Mouse (Mus musculus) neural tube, embryonic 11.5 days (tissue): ENCODE data around the gene Sod3. TPM values are rescaled to one million over a fixed set of nuclear protein-coding genes. Genes with fewer than 3 reads are reported as not detected.

Experiments
- ATAC-seq: fragments of 200-750 bp; cut with Nextera tagmentation; 2 replicates; pipeline ENCODE4 v1.8.0; 2017; ENCODE audit warnings: moderate number of reproducible peaks, mild to moderate bottlenecking, moderate TSS enrichment, moderate library complexity; ENCODE audit not compliant: insufficient read depth, low FRiP score, low TSS enrichment
- DNase-seq: peaks from one replicate; pipeline ENCODE4 v3.0.0-alpha.2; 2015; ENCODE audit warnings: low spot score
- H3K27ac ChIP-seq: fragments of 300-500 bp; sonication (generic); 2 replicates; pipeline ENCODE4 v1.5.1; 2014; ENCODE audit warnings: low read depth, mild to moderate bottlenecking, low read length
- H3K27me3 ChIP-seq: fragments of 300-500 bp; sonication (generic); 2 replicates; pipeline ENCODE4 v1.6.1; 2014; ENCODE audit warnings: mild to moderate bottlenecking, low read length, mixed read lengths; ENCODE audit not compliant: control insufficient read depth, insufficient read depth
- H3K36me3 ChIP-seq: fragments of 300-500 bp; sonication (generic); 2 replicates; pipeline ENCODE4 v1.6.1; 2014; ENCODE audit warnings: mild to moderate bottlenecking, low read length, moderate library complexity, mixed read lengths; ENCODE audit not compliant: control insufficient read depth, insufficient read depth
- H3K4me1 ChIP-seq: fragments of 300-500 bp; sonication (generic); 2 replicates; pipeline ENCODE4 v1.6.1; 2014; ENCODE audit warnings: low read length, mixed read lengths; ENCODE audit not compliant: control insufficient read depth, insufficient read depth
- H3K4me2 ChIP-seq: fragments of 300-500 bp; sonication (generic); 2 replicates; pipeline ENCODE4 v1.6.1; 2014; ENCODE audit warnings: low read depth, mild to moderate bottlenecking, moderate library complexity
- H3K4me3 ChIP-seq: fragments of 300-500 bp; sonication (generic); 2 replicates; pipeline ENCODE4 v1.5.1; 2014; ENCODE audit warnings: low read depth, low read length
- H3K9ac ChIP-seq: fragments of 300-500 bp; sonication (generic); 2 replicates; pipeline ENCODE4 v1.6.1; 2014; ENCODE audit warnings: mild to moderate bottlenecking, low read length
- H3K9me3 ChIP-seq: fragments of 300-500 bp; sonication (generic); 2 replicates; pipeline ENCODE4 v1.6.1; 2016; ENCODE audit warnings: low read length; ENCODE audit not compliant: control insufficient read depth
- WGBS: fragments of 180-500 bp; shearing (Covaris S2); extraction: QIAGEN DNeasy Blood & Tissue Kit; methylation state at CpG from one replicate; pipeline ENCODE4 v1.1.7; 2014; 5-methylcytosine and 5-hydroxymethylcytosine counted together
- polyA plus RNA-seq: library from polyadenylated mRNA; unstranded; fragments of >200 nt; fragmentation: Nextera tagmentation; extraction: Ambion mirVana; gene quantifications from 2 replicates; pipeline ENCODE4 v1.2.1, GENCODE M21; 2014

Gene Sod3
- 0.39 and 0.68 TPM in 2 replicates for polyA plus RNA-seq

DNA sequence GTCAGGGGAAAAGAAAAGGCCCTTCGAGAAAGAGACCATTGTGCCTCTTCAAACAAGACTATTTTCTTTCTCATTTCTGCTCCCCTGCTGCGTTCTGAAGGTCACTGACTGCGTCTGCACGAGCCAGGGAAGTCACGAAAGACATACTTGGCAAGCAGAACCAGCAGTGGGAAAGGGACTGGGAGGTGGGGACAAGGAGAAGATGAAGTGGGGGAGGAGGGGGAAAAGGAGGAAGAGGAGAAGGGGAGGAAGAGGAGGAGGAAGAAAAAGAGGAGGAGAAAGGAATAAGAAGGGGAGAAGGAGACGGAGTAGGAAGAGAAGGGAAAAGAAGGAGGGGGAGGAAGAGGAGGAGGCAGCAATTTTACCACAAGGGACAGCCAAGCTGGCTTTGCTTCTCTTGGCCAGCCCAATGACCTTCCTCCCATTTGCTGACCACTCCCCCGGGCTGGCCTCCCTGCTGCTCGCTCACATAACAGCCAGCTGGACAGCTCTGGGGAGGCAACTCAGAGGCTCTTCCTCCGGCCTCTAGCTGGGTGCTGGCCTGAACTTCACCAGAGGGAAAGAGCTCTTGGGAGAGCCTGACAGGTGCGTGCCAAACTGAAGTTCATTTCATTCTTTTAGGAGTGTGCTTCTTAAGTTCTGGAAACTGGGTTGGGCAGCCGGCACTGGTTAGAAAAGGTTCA, at the start of gene Sod3:
Gene Sod3 (plus strand): TSS at position 324 of the 683 bp plus-strand sequence.
- DNase-seq (no peak), ATAC-seq (no peak)
- Histone ChIP-seq H3K36me3 (no peaks in the 10 kb centered on the region), H3K27ac (no peak within 1 kb of the TSS), H3K4me1 (peaks cover 3% of the 10 kb centered on the region; the same call in 1 of the 2 replicates), H3K4me3 (no peak within 1 kb of the TSS), H3K27me3 (no peaks in the 10 kb centered on the region), H3K4me2 (no peak within 1 kb of the TSS), H3K9ac (no peak within 1 kb of the TSS), H3K9me3 (no peaks in the 10 kb centered on the region)
- WGBS = 18% methylated on average over 11 of the region's 11 CpGs

DNA sequence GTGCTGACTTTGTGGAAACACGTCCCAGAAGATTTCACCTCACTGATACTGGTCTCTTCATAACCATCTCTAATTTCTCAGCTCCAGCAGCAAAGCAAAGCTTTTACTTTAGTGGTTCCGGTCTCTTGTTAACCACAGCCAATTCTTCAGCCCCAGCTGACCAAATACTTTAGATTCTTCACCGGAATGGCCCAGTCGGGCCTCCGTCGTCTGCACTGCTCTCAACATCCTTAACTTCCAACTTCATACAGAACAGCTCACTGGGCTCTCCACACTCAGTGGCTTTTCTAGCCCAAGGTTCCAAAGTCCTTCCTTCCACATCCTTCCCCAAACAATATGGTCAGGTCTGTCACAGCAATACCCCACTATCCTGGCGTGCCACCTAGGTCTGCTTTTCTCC, 46.7 kb upstream of the Sod3 start:
- WGBS = 90% methylated on average over 7 of the region's 7 CpGs
- no peak overlapping the region for H3K4me2 ChIP-seq

DNA sequence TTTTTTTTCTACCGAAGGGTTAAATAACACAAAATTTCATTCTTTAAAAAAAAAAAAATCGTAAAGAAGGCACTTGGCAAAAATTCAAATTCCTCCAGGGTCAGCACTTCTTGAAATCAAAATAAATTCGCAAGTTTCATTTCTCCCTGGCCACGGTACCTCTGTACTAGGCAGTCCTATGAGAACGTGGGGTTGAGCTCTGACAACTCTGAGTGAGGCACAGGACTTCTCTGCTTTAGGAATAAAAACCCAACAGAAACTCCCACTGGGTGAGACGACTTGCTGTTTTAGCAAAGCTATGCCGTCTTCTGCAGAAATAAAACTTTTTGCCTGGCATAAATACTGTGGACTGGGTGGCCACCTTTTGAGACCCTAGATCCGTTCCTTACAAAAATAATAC, 44.1 kb upstream of the Sod3 start:
- WGBS = 79% methylated on average over 8 of the region's 8 CpGs
- H3K4me2 ChIP-seq = no peak overlapping the region
- H3K27me3 ChIP-seq = no peaks in the 10 kb centered on the region
- no peak for DNase-seq
- ATAC-seq = no peak
- no peak overlapping the region for H3K4me3 ChIP-seq
- no peak overlapping the region for H3K9ac ChIP-seq
- H3K9me3 ChIP-seq = no peaks in the 10 kb centered on the region
- no peak overlapping the region for H3K27ac ChIP-seq
- no peaks in the 10 kb centered on the region for H3K4me1 ChIP-seq
- no peaks in the 10 kb centered on the region for H3K36me3 ChIP-seq

More for the DNA sequence above, 46.7 kb upstream of the Sod3 start:
- H3K27me3 ChIP-seq = no peaks in the 10 kb centered on the region
- H3K4me1 ChIP-seq = no peaks in the 10 kb centered on the region
- no peak overlapping the region for H3K4me3 ChIP-seq
- H3K9me3 ChIP-seq = no peaks in the 10 kb centered on the region
- DNase-seq = no peak
- no peak for ATAC-seq
- no peak overlapping the region for H3K27ac ChIP-seq
- H3K9ac ChIP-seq = no peak overlapping the region
- H3K36me3 ChIP-seq = no peaks in the 10 kb centered on the region

DNA sequence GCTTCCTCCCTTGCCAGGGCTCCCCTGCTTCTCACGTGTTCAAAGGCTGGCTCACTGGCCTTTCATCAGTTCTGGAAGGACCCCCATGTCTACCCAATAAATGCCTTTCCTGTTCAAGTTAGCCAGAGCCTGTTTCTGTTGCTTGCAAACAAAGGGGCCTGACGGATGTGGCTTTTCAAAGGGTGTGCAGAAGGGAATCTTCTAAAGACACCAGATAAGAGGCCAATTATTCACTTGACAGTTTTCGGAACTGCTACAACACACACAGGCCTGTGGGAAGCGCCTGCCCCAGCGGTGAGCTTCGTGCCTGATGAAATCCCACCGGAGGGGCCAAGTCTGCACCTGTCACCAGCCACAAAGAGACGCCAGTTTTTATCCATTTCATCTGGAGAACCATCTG, 31.5 kb upstream of the Sod3 start:
- ATAC-seq (no peak), DNase-seq (no peak)
- Histone ChIP-seq H3K4me2 (no peak overlapping the region), H3K9ac (no peak overlapping the region), H3K36me3 (no peaks in the 10 kb centered on the region), H3K27me3 (no peaks in the 10 kb centered on the region), H3K27ac (no peak overlapping the region), H3K4me3 (no peak overlapping the region), H3K9me3 (no peaks in the 10 kb centered on the region), H3K4me1 (no peaks in the 10 kb centered on the region)
- 31% methylated on average over 8 of the region's 8 CpGs for WGBS

DNA sequence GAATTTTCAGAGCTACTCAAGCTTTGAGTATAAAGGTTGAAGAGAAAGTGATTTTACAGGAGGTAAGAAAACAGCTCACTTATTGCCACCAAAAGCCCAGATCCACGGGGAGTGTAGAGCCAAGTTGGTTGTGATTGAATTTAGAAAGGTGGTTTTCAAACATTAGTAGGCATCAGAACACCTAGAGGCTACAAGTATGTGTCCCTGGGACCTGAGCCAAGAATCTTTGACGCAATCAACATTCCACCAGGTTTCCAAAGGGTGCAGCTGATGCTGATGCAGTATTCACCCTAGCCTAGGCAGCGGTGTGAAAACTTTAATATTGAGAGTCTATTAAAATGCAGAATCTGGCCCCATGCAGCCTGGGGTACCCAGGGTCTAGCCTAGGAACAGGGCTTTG, 28.0 kb upstream of the Sod3 start:
- no peak overlapping the region for H3K27ac ChIP-seq
- no peak overlapping the region for H3K4me3 ChIP-seq
- 82% methylated on average over 3 of the region's 3 CpGs for WGBS
- H3K36me3 ChIP-seq = no peaks in the 10 kb centered on the region
- no peaks in the 10 kb centered on the region for H3K4me1 ChIP-seq
- H3K9me3 ChIP-seq = no peaks in the 10 kb centered on the region
- DNase-seq = no peak
- H3K4me2 ChIP-seq = no peak overlapping the region
- no peaks in the 10 kb centered on the region for H3K27me3 ChIP-seq
- no peak for ATAC-seq
- no peak overlapping the region for H3K9ac ChIP-seq

DNA sequence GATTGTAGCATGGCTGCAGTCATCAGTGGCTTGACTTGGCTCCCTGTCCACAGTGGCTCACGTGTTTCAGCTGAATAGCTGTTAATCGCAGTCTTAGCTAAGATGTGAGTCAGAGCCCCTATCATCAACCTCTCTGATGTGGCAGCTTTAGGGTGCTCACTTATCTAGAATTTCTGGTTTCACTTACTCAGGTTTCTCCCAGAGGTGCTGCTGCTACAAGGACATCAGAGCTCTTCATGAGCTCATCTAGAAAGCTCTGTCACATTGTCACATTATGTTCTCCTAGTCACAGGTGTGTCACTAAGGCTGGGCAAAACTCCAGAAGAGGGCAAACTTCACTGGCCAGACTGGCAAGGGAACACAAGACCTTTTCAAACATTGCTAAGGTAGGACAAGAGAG, 24.5 kb upstream of the Sod3 start:
- Histone ChIP-seq H3K4me1 (no peaks in the 10 kb centered on the region), H3K4me2 (no peak overlapping the region), H3K4me3 (no peak overlapping the region), H3K27ac (no peak overlapping the region), H3K9ac (no peak overlapping the region), H3K27me3 (no peaks in the 10 kb centered on the region), H3K9me3 (no peaks in the 10 kb centered on the region), H3K36me3 (no peaks in the 10 kb centered on the region)
- ATAC-seq = no peak
- no peak for DNase-seq
- 88% methylated on average over 2 of the region's 2 CpGs for WGBS

DNA sequence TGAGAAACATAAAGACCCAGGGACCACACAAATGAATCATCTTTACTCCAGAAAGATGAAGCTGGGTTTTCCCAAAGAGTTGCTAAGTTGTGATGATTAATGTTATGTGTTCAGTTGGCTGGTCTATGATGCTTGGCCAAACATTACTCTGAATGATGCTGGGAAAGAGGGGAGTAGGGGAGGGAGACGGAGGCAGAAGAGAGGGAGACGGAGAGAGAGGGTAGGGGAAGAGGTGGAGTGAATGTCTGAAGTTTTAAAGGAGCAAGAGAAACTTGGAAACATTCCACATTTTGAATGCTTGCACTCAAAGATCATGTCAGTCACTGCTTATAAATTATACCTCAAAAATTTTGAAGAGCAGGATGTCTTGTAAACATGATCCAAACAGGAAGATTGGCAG, 16.7 kb upstream of the Sod3 start:
- no peaks in the 10 kb centered on the region for H3K9me3 ChIP-seq
- 85% methylated on average over 2 of the region's 2 CpGs for WGBS

DNA sequence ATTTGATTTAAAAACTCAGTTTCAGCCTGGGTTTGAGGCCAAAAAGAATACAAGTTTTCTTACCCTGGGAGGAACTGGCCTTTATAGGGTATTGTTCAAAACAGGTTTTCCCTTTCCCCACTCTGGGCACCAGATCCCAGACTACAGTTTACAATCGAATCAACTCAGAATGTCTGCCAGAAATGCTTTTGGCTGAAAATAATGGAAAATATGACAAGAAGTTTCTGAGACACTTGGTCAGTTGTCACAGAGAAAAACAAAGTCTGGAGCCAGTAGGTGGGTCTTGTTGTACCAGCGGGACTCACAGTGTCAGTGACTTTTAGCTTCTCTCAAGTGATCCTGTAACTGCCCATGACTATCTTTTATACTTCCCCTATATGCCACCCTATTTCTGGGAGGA, 13.1 kb upstream of the Sod3 start:
- H3K9me3 ChIP-seq = no peaks in the 10 kb centered on the region
- no peak overlapping the region for H3K4me2 ChIP-seq
- H3K4me1 ChIP-seq = no peaks in the 10 kb centered on the region
- DNase-seq = no peak
- no peaks in the 10 kb centered on the region for H3K27me3 ChIP-seq
- no peak for ATAC-seq
- H3K36me3 ChIP-seq = no peaks in the 10 kb centered on the region
- H3K9ac ChIP-seq = no peak overlapping the region
- 88% methylated on average over 2 of the region's 2 CpGs for WGBS
- H3K27ac ChIP-seq = no peak overlapping the region
- no peak overlapping the region for H3K4me3 ChIP-seq

More for the DNA sequence above, 16.7 kb upstream of the Sod3 start:
- Histone ChIP-seq H3K27ac (no peak overlapping the region), H3K4me2 (no peak overlapping the region), H3K27me3 (no peaks in the 10 kb centered on the region), H3K4me3 (no peak overlapping the region), H3K36me3 (no peaks in the 10 kb centered on the region), H3K4me1 (no peaks in the 10 kb centered on the region), H3K9ac (no peak overlapping the region)
- no peak for DNase-seq
- ATAC-seq = no peak

DNA sequence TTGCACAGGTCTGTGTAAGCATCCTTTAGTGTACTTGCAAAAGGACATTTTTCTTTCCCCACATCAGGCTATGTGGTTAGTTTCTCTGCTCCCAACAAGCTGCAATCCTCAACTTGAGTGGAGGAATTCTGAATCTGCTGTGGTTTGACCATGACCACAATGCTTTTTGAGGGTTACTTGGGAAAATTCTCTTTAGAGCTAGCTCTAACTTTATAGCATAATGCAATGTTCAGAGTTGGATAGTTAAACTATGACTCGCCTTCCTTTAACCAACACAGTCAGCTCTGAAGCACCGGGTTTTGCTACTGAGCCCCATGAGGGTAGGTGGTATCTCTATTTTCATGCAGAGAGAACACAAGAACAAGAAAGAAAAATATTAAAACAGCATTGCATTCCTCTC, 12.0 kb upstream of the Sod3 start:
- WGBS = 89% methylated on average over 2 of the region's 2 CpGs
- Histone ChIP-seq H3K4me1 (no peaks in the 10 kb centered on the region), H3K9ac (no peak overlapping the region), H3K27ac (no peak overlapping the region), H3K4me2 (no peak overlapping the region), H3K4me3 (no peak overlapping the region), H3K36me3 (no peaks in the 10 kb centered on the region), H3K9me3 (no peaks in the 10 kb centered on the region), H3K27me3 (no peaks in the 10 kb centered on the region)
- DNase-seq (no peak), ATAC-seq (no peak)
